Mouse (Mus musculus): Measurements from ENCODE around the gene Nfia.

DNA sequence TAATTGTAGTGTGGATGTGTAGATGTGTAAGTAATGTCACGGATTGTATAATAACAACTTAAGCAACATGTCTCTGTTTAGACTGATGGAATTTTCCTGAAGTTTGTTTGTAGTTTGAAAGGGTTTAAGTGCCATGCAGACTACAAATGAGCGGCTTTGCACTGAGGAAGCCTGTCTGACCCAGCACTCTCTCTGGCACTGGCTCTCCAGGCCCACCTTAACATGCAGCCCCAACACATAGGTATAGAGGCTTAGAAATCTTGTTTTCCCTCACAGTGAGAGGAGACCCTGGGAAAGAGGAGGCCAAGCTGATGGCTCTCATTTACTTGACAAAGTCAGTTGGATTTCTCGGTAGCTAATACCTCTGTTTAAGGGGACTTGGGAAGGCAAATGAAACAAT, 13.9 kb upstream of the Nfia start:
- TF ChIP-seq CTCF (IDR thresholded peaks at IDR 0.05; ENCODE audit: borderline replicate concordance, insufficient read depth, low read depth, low read length) (no peak), POLR2A (IDR thresholded peaks at IDR 0.05; ENCODE audit: borderline replicate concordance, insufficient read depth, low read length) (no peak)
